Mouse (Mus musculus) frontal cortex, postnatal 25 days (tissue): Measurements from ENCODE around the gene Mast4.
"Not testable (repeated sequence)": the region's sequence is repeated elsewhere in the genome, so short reads cannot be mapped to it uniquely, and the experiment has no call there.

ENCODE experiments used
- DNase-seq, 2 experiments: peaks; one replicate each; pipeline ENCODE4 v3.0.0; 2022; ENCODE audit warnings: low spot score in 2 of 2

Gene Mast4

GRCm38 (mm10) chr13:102755124-102755523 is 579.2 kb downstream of the Mast4 start:
- no peak for DNase-seq

GRCm38 (mm10) chr13:102753714-102754556 is 580.4 kb downstream of the Mast4 start:
- no peak for DNase-seq

GRCm38 (mm10) chr13:102749891-102750290 is 584.4 kb downstream of the Mast4 start:
- no peak for DNase-seq

GRCm38 (mm10) chr13:102749194-102749593 is 585.1 kb downstream of the Mast4 start:
- no peak for DNase-seq

GRCm38 (mm10) chr13:102746803-102747561 is 587.3 kb downstream of the Mast4 start:
- DNase-seq, result peak; percentile 23 to 31

- peak in 1 of 2 experiments; percentile 18 for DNase-seq
Observed at GRCm38 (mm10) chr13:102745626-102746342, 588.5 kb downstream of the Mast4 start.

- no peak for DNase-seq
Observed at GRCm38 (mm10) chr13:102745270-102745600, 589.1 kb downstream of the Mast4 start.

GRCm38 (mm10) chr13:102744481-102745269 is 589.6 kb downstream of the Mast4 start:
- peak; percentile 32 to 33 for DNase-seq

- DNase-seq, result no peak
Observed at GRCm38 (mm10) chr13:102739720-102740535, 594.4 kb downstream of the Mast4 start.

GRCm38 (mm10) chr13:102737811-102738210 is 596.5 kb downstream of the Mast4 start:
- DNase-seq, result no peak

- no peak for DNase-seq
Observed at GRCm38 (mm10) chr13:102733063-102733462, 601.2 kb downstream of the Mast4 start.

GRCm38 (mm10) chr13:102728951-102729350 is 605.3 kb downstream of the Mast4 start:
- DNase-seq, result not testable (repeated sequence)

GRCm38 (mm10) chr13:102728035-102728434 is 606.3 kb downstream of the Mast4 start:
- DNase-seq, result no peak

GRCm38 (mm10) chr13:102726876-102727275 is 607.4 kb downstream of the Mast4 start:
- no peak for DNase-seq

GRCm38 (mm10) chr13:102725906-102726305 is 608.4 kb downstream of the Mast4 start:
- DNase-seq, result no peak

- DNase-seq, result no peak
Observed at GRCm38 (mm10) chr13:102725416-102725815, 608.9 kb downstream of the Mast4 start.

- DNase-seq, result no peak
Observed at GRCm38 (mm10) chr13:102716973-102717372, 617.3 kb downstream of the Mast4 start.

GRCm38 (mm10) chr13:102700744-102701143 is 633.6 kb downstream of the Mast4 start:
- DNase-seq, result no peak

GRCm38 (mm10) chr13:102700176-102700575 is 634.1 kb downstream of the Mast4 start:
- no peak for DNase-seq

- DNase-seq, result peak; percentile 29 to 37
Observed at GRCm38 (mm10) chr13:102698751-102699323, 635.5 kb downstream of the Mast4 start.
